Mouse (Mus musculus): ENCODE measurements at regions not wholly inside any gene's neighbourhood (a gene's known extent, or its start where the extent isn't known, plus 50 kb on each side); places are given as distances from the start of the nearest gene placed in this dataset.

DNA sequence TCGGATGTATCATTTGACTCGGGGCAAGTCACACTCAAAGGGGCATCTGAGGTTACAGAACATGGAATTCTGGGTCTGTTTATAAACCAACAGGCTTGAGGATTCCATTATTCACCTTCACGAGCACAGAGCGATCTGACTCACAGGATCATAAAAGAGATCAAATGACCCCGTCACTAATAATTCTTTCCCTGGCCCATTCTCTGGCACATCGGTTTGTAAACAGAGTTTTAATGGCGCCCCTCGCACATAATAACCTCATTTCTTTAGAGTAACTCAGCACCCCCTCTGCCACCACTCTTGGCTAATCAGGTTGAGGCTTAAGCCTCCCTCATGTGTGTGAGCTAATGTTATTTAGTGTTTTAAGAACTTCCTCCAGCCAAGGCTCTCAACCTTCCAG lies 183.3 kb upstream of the Tbx3 start:
- no peak for DNase-seq (ENCODE audit: low spot score in 2 of 2)

DNA sequence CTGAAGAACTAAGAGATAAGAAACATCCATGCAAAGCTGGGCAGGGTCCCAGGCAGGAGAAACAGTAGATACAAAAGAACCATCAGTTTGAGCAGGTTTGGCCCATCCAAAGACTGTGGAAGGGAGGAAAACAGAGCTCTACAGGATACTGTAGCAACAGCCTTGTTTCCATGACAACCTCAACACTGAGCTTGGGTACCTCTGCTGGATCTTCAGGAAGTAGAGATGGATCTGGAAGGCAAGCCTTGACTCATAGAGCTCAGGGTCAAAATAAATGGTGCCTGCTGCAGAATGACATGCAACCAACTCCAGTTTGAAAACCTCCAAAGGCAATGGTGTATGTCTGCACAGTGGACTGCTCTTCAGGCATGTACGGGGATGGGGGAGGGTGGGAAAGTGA lies 173.0 kb upstream of the Tbx3 start:
- DNase-seq (ENCODE audit: low spot score in 2 of 2), result no peak

DNA sequence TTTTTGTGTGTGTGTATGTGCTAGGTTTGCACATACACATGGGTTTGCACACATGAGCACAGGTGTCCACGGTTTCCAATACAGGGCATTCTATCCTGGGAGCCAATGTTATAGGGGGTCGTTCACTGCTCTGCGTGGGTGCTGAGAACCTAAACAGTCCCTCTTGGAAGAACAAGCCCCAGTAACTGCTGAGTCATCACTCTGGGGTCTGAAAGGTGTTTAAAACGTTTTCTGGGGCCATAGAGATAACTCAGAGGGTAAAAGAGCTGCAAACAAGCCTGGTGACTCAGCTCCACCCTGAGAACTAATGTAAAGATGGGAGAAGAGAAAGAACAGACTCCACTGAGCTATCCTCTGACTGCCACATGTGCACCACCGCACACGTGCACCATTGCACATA lies 172.0 kb upstream of the Tbx3 start:
- no peak for DNase-seq (ENCODE audit: low spot score in 2 of 2)

DNA sequence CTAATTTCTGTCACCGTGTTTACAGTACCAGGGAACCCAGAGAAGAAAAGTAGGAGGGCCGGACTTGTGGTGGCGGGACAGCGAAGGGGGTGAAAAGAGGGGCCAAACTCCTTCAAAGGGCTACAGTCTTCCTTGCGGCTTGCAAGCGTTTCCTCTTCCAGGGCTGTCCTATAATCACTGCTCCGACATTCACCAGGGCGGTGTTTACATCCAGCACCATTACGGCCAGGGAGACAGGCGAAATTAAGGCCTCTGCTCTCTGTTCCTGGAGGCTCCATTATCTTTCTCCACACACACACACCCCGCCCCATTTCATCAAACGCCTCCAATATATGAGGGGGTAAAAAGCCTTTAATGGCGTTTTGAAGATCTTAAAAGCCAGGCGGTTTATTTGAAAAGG lies 162.8 kb upstream of the Tbx3 start:
- no peak for DNase-seq (ENCODE audit: low spot score in 2 of 2)

DNA sequence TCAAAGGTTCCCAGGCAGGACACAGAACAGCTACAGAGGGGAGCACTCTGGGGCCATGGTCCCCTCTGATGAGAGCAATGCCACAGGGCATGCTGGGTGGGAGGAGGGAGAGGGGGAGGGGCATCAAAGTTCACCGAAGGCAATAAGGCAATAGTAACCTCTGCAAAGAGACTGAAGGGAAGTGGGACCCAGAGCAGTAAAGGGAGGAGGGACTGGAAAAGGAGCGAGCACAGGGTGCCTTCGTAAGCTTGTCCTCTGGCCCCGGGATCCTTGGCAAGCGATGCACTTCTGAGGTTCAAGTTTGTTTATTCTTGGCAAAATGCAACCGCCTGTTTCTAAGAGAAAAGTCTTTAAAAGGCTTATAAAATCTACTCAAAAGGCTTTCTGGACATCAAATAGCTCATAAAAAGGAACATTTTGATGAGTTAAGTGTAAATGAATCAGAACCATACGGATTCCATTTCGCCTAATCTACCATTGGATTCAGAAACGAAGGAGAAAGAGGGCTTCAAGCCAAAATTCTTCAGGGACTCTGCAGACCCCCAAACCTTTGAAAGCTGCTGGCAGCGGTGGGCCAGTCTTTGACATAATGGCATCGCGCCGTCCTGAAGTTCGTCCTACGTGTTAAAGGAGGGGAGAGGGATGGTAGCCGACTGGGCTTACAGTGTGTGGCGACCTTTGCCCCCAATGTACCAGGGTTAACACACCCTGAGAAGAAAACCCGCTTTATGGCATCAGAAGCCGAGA lies 151.8 kb upstream of the Tbx3 start:
- no peak for DNase-seq (ENCODE audit: low spot score in 2 of 2)

DNA sequence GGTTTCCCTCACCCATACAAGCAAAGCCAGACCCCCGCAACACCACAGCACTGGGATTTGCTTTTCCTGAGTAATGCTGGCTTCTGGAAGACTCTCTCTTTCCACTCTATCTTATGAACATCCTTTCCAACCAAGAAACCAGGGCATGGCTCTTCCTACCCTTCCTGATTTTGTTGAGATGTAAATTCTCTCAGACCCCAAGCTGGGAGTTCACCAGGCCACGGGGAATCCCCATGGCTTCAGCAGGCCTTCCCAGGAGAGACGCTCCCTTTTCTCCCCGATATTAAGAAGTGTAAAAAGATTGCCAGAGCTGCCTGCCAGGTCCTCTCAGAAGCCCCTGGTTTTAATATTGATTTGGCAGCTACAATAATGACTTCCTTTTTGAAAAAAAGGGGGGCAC lies 146.3 kb upstream of the Tbx3 start:
- no peak for DNase-seq (ENCODE audit: low spot score in 2 of 2)

DNA sequence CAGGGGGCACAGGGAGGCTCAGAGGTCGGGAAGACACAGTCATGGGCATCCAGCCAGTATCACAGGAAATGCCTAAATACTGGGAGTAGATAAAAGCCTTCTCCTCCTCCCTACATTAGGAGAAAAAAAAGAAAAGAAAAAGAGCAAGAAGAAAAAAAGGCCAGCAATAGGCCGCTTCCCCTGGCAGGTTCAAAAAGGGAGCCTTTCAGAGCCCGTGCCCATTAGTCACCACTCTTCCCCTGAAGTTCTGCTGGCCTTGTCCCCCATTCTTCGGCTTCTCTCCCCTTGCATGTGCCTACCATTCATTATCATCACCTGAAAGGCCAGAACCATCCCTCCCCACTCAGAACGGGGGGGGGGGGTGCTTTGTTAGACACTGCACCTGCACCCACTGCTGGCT lies 144.5 kb upstream of the Tbx3 start:
- no peak for DNase-seq (ENCODE audit: low spot score in 2 of 2)

DNA sequence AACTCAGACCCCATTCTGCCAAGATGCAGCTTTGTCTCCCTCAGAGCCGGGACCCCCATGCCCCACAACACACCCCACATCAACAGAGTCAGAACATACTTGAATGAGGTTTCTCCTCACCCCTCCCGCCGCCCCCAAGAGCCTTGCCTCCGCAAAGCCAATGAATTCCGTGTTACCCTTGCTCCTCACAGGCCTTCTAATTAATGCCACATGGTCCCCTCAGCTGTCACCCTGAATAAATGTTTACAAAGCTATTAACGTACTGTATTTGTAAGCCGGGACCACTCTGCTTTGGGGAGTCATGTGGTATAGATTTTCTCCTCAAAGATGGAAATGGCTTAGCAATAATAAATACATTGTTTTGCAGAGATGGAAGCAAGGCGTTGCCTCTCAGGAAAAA lies 140.5 kb upstream of the Tbx3 start:
- no peak for DNase-seq (ENCODE audit: low spot score in 2 of 2)

- no peak for DNase-seq (ENCODE audit: low spot score in 2 of 2)
Measured at GRCm38 (mm10) chr5:119534946-119535345, 135.5 kb upstream of the Tbx3 start.

DNA sequence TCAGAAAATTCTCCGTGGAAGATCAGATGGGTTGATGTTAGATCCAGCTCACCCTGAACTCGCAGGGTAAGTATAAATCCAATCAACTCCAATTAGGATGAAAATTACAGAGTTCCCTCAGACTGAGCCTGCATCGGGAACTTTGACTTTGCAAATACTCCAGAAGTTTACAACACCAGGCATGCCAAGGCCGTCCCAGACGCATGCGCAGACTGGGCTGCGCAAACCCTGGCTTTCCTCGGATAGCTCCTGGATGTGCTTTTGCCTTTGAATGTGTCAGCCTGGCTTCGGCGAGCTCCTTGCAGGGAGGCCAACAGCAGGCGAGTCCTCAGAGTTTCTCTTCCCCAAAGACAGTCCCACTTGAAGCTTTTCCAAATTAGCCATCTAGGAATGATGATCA lies 127.6 kb upstream of the Tbx3 start:
- DNase-seq (ENCODE audit: low spot score in 2 of 2), result no peak

DNA sequence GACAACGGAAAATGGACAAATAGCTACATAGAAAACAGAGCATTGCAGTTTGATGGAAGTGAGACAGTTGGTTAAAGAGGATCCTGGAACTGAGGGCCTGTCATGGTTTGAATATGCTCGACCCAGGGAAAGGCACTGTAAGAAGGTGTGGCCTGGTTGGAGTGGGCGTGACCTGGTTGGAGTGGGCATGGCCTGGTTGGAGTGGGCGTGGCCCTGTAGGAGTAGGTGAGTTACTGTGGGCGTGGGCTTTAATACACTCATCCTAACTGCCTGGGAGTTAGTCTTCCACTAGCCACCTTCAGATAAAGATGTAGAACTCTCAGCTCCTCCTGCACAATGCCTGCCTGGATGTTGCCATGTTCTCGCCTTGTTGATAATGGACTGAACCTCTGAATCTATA lies 126.8 kb upstream of the Tbx3 start:
- no peak for DNase-seq (ENCODE audit: low spot score in 2 of 2)

DNA sequence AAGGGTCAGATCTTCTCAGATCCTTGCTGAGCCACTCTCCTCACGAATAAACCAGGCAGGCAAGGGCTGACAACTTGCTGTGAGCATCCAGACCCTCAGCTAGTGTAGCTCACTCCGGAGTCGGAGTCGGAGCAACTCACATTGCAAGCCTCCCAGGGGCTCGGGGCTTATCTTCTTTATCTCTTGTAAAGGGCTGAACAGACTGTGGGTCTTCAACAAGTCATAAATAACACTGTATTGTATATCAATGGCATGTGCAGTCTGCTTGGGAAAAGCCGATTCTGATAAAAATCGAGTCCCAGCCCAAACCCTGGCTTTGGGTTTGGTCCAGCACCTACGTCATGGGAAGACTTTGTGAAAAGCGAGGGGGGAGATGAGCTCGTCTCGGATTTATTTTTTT lies 125.8 kb upstream of the Tbx3 start:
- DNase-seq (ENCODE audit: low spot score in 2 of 2), result no peak

GRCm38 (mm10) chr5:119547070-119547469 lies 123.4 kb upstream of the Tbx3 start:
- no peak for DNase-seq (ENCODE audit: low spot score in 2 of 2)

GRCm38 (mm10) chr5:119550916-119551315 lies 119.6 kb upstream of the Tbx3 start:
- DNase-seq (ENCODE audit: low spot score in 2 of 2), result no peak

DNA sequence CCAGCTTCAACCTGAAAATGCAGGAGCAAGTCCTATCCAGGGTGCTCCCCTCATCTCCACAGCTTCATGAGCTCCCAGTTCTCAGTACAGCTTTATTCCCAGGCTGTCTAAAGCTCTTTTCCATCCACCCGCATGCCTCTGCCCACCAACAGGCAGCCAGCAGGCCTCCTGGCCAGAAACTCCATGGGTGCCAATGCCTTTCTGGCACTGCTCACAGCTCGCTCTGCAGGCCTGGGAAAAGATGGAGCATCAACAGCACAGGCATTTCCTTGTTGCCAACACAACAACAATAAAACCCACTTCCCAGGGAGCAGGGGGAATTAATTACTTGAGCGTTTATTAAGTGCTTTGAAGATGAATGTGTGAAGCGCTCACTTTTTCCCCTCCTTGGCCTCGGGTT lies 117.0 kb upstream of the Tbx3 start:
- no peak for DNase-seq (ENCODE audit: low spot score in 2 of 2)

GRCm38 (mm10) chr5:119557071-119557470 lies 113.4 kb upstream of the Tbx3 start:
- DNase-seq (ENCODE audit: low spot score in 2 of 2), result no peak

GRCm38 (mm10) chr5:119559696-119560095 lies 110.8 kb upstream of the Tbx3 start:
- no peak for DNase-seq (ENCODE audit: low spot score in 2 of 2)

DNA sequence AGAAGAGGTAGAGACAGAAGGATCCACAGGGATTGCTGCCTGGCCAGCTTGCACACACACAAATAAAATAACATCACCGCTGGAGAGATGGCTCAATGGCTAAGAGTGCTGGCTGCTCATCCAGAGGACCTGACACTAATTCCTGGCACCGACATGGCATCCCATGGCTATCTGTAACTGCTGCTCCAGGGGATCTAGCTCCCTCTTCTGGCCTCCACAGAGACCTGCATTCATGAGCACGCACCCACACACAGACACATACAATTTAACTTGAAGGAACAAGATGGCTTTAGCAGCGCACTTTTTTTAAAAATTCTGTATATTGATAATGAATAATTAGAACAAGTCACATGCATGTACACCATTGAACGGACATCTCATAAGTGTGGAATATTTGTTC lies 110.1 kb upstream of the Tbx3 start:
- DNase-seq (ENCODE audit: low spot score in 2 of 2), result no peak

DNA sequence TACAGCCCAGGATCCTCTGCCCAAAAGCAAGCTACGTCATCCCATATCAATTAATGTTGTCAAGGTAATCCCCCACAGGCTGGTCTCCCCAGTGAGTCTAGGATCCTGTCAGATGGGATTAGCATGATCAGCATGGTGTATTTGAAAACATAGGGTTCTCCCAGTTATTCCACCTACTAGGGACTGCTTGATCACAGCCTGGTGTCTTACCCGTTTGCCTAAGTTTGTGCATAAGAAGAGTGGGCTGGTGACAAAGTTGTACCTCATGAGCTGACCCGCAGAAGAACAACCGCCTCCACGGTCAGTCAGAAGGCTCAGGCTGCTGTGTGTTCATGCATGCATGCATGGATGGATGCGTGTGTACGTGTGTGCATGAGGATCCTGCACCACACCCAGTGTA lies 108.9 kb upstream of the Tbx3 start:
- DNase-seq (ENCODE audit: low spot score in 2 of 2), result no peak

GRCm38 (mm10) chr5:119563510-119564351 lies 106.7 kb upstream of the Tbx3 start:
- DNase-seq (ENCODE audit: low spot score in 2 of 2), result no peak

GRCm38 (mm10) chr5:119567639-119568038 lies 102.8 kb upstream of the Tbx3 start:
- DNase-seq (ENCODE audit: low spot score in 2 of 2), result no peak

GRCm38 (mm10) chr5:119570054-119570453 lies 100.4 kb upstream of the Tbx3 start:
- no peak for DNase-seq (ENCODE audit: low spot score in 2 of 2)

- no peak for DNase-seq (ENCODE audit: low spot score in 2 of 2)
Measured at GRCm38 (mm10) chr5:119571644-119572043, 98.8 kb upstream of the Tbx3 start.

Measured in natural killer cell, adult 2 months (primary cell).